Mouse (Mus musculus) testis, adult 2 months (tissue): Measurements from ENCODE around the gene Pola2.

ENCODE experiments used
- CTCF ChIP-seq: fragments of 200-500 bp; IDR thresholded peaks from 2 replicates; pipeline ENCODE4 v1.5.1; 2012; ENCODE audit warnings: low read depth, mild to moderate bottlenecking, inconsistent platforms, low read length, moderate library complexity; ENCODE audit not compliant: control insufficient read depth, insufficient read depth, insufficient replicate concordance
- POLR2A ChIP-seq: fragments of 200-500 bp; IDR thresholded peaks from 2 replicates; pipeline ENCODE4 v1.6.1; 2012; ENCODE audit warnings: low read depth, mild to moderate bottlenecking, inconsistent platforms, low read length, moderate library complexity; ENCODE audit not compliant: control insufficient read depth

GRCm38 (mm10) chr19:5942581-5942980 lies 21.4 kb downstream of the Pola2 start:
- TF ChIP-seq CTCF: no peak
- TF ChIP-seq POLR2A: no peak
